Mouse (Mus musculus): Measurements from ENCODE around the gene Cps1.

DNA sequence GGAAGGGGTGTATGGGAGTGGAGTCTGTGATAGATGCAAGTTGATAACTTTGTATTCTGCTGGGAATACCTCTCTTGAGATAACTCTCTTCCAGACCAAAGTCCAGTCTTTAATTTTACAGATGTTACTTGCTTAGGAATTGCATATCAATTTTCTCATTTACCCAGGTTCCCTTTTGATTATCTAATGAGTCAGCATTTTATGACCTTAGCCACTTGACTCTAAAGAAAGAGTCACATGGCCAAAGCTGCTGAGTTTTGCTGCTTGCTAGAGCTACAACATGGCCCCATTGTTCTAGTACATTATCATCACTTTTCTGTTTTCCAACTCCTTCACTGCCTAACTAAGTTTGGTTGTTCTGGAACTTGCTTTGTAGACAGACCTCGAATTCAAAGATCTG is 153.4 kb downstream of the Cps1 start:
- TF ChIP-seq CTCF (IDR thresholded peaks at IDR 0.05) (no peak), POLR2A (IDR thresholded peaks at IDR 0.05; ENCODE audit: insufficient read depth, low read depth, low read length) (no peak), EP300 (IDR thresholded peaks at IDR 0.05; ENCODE audit: insufficient read depth, low read depth, low read length) (no peak)
